In the genomic region with DNA sequence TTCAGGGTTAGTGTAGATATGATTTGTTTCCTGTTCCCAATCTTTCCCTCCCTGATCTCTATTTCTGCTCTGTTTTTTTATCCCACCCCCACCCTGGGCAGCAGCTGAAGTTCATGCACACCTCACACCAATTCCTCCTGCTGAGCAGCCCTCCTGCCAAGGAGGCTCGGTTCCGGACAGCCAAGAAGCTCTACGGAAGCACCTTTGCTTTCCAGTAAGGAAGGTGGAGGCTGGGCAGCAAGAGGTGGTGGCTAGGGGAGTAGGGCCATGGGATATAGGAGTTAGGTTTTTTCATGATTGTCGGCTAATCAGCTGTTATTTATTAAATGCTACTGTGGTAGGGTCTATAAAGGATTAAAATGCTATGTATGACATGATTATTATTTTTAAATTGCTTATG, we compare ENCODE assay signal across 16 mouse cellular contexts.
"Had no signal": no experiment of that assay in that cellular context is flagged by ENCODE, and none has a peak within 500 bp of the region (broad histone marks: within the 10 kb centered on the region; RNA-seq: fewer than 3 reads in every experiment).

No protein-coding gene starts in this region.

- DNase-seq: retina, postnatal 1 day; right cerebral cortex, adult 18-20 months; right cerebral cortex, postnatal 14 days; right cerebral cortex, postnatal 25 days; right cerebral cortex, postnatal 4 days; spleen, adult 18-20 months; thymus, adult 18-20 months; thymus, adult 2 months; thymus, postnatal 14 days; thymus, postnatal 25 days; thymus, postnatal 36 days; thymus, postnatal 4 days had no signal

- H3K27me3 ChIP-seq: neural tube, embryonic 13.5 days; neural tube, embryonic 15.5 days; stomach, embryonic 15.5 days had no signal

- H3K4me3 ChIP-seq: neural tube, embryonic 13.5 days; neural tube, embryonic 15.5 days; stomach, embryonic 15.5 days had no signal

- H3K9me3 ChIP-seq: neural tube, embryonic 13.5 days; neural tube, embryonic 15.5 days; stomach, embryonic 15.5 days had no signal

- H3K4me2 ChIP-seq: neural tube, embryonic 13.5 days; neural tube, embryonic 15.5 days; stomach, embryonic 15.5 days had no signal

- H3K27ac ChIP-seq: neural tube, embryonic 13.5 days; neural tube, embryonic 15.5 days; stomach, embryonic 15.5 days; stomach, postnatal 0 days had no signal

- H3K4me1 ChIP-seq: neural tube, embryonic 13.5 days; neural tube, embryonic 15.5 days; stomach, embryonic 15.5 days had no signal

- H3K9ac ChIP-seq: neural tube, embryonic 13.5 days; neural tube, embryonic 15.5 days; stomach, embryonic 15.5 days had no signal
